Mouse (Mus musculus) mesoderm, embryonic 11.5 days (tissue): ENCODE results near the gene Vmn1r47.
"Not testable (repeated sequence)": the region's sequence is repeated elsewhere in the genome, so short reads cannot be mapped to it uniquely, and the experiment has no call there.

Experiments
- DNase-seq: peaks from one replicate; pipeline ENCODE4 v3.0.0-alpha.2; 2012; ENCODE audit warnings: low read depth, low spot score

Vmn1r47 gene

DNA sequence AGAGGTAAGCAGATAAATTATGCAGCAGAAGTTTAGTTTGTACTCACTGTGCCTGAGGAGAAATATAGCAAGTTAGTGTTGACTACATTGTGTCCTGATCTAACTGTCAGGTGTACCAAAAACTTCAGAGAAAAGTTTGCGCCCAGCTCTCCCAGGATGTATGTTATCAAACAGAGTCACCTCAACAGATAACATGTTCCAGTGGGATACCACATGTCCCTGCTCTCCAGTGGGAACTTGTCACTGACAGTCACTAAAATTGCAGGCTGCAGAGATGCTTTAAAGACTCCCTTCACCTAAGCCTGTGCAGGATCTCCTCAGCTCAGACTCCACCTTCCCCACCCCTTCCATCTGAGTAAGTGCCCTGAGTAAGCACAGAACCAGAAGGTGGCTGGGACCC lies at the start of gene Vmn1r47:
Gene Vmn1r47 (plus strand): TSS at position 301 of the 400 bp plus-strand sequence.
- DNase-seq: not testable (repeated sequence)

DNA sequence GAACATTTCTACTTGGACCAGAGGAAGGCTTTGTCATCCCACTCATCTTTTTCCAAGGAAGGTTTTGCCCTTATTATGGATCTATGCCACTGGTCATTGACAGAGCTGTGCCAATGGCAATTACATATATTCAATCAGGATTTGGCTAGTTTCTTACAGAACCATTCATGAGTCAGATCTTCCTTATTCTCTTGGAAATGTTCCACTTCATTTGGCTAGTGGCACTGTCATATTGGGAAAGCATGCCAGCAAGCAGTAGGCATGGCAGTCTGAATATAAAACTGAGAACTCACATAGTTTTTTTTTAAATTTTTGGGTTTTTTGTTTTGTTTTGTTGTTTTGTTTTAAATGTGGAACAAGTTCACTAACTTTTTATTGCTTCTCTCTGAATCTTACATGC lies 49.6 kb upstream of the Vmn1r47 start:
- DNase-seq: no peak

DNA sequence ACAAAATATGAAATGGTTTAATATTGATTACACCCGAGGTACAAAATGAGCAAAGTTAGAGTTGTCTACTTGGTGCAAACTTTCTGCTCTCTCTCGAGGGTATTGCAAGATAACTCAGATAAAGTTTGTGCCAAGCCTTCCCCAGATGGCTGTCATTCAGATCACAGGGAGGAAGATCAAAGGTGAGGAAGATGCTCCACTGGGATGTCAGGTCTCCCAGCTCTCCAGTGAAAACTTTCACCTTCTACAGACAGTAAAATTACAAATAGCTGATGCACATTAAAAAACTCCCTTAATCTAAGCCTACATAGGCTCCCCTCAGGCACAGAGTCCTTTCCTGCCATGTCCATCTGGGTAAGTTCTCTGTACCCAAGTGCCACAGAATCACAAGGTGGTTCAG lies 46.9 kb upstream of the Vmn1r47 start, which contains the start of gene Vmn1r46:
Gene Vmn1r46 (plus strand): TSS at position 301 of the 400 bp plus-strand sequence.
- no peak for DNase-seq

DNA sequence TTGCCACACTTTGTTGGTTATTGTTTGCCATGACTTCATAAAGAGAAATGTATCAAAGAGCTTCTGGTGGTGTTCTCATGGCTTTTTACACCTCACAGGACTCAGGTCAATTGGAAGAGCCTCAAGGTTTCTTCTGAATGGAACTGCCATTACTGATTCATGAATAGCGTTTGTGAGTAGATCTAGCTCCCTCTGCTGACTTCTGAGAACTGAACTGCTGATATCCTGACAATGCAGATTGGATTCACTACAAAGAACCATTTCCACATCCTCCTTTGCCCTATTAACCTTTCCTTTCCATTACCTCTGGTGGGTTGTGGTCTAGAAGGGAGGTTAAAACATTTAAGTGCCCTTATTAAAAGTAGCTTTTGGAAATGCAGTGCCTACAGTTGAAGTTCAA lies 30.0 kb upstream of the Vmn1r47 start:
- DNase-seq: no peak

DNA sequence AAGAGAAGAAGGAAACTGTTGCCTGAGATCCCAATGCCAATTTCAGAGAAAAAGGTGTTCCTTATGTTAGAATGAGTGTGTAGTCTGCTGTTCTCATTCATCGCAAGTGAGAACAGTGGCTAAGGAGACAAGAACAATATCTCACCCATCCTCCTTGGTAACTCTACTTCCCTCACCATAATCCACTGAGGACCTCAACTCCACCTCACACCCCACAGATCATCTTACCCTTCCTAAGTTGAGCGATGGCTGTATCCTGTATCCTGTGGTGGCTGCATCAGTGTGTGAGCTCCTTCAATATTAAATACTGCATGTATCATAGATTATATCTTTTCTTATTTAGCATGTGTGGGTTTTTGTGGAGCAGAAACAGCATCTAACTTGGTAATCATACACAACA lies 20.8 kb downstream of the Vmn1r47 start, which contains the start of gene Vmn1r48:
Gene Vmn1r48 (minus strand): TSS at position 101 of the 400 bp plus-strand sequence.
- not testable (repeated sequence) for DNase-seq
